Mouse (Mus musculus) lung, postnatal 0 days (tissue): ENCODE data around the gene Olfr270.

ENCODE experiments used
- CTCF ChIP-seq: IDR thresholded peaks from 2 replicates; pipeline ENCODE4 v1.5.1; 2016; ENCODE audit warnings: antibody characterized with exemption, mild to moderate bottlenecking
- EP300 ChIP-seq: IDR thresholded peaks from 2 replicates; pipeline ENCODE4 v1.6.1; 2016; ENCODE audit warnings: antibody characterized with exemption, mild to moderate bottlenecking, control low read depth

DNA sequence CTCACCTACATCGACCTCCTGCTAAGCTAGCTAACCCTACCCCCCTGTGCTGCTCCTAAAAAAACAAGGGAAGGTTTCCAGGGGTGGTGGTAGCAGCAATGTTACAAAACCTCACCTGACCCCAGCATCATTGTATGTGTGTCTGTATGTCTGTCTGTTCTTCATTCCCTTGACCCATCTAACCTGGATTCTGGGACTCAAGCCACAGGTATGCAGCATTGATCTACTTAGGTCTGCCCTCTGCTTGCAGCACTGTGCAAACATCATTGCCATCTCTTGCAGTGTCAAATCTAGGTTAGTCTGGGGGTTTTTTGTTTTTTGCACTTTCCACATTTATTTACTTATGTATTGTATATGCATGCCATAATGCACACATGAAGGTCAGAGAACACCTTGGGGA is 54.0 kb downstream of the Olfr270 start:
- no peak for TF ChIP-seq CTCF
- no peak for TF ChIP-seq EP300
